Mouse (Mus musculus) embryonic facial prominence, embryonic 13.5 days (tissue): Measurements from ENCODE around the gene Slfn14. TPM values are rescaled to one million over a fixed set of nuclear protein-coding genes. Genes with fewer than 3 reads are reported as not detected.
"Not testable (repeated sequence)": the region's sequence is repeated elsewhere in the genome, so short reads cannot be mapped to it uniquely, and the experiment has no call there.

Experiments used
- ATAC-seq: fragments of 200-750 bp; cut with Nextera tagmentation; 2 replicates; pipeline ENCODE4 v1.8.0; 2017; ENCODE audit warnings: low read depth; ENCODE audit not compliant: insufficient number of reproducible peaks, insufficient read depth, low FRiP score, low TSS enrichment
- H3K27ac ChIP-seq: fragments of 300-500 bp; sonication (generic); 2 replicates; pipeline ENCODE4 v1.5.1; 2015; ENCODE audit warnings: moderate library complexity, mild to moderate bottlenecking, inconsistent platforms
- H3K27me3 ChIP-seq: fragments of 300-500 bp; sonication (generic); 2 replicates; pipeline ENCODE4 v1.6.1; 2015; ENCODE audit warnings: mild to moderate bottlenecking, inconsistent platforms
- H3K36me3 ChIP-seq: fragments of 300-500 bp; sonication (generic); 2 replicates; pipeline ENCODE4 v1.6.1; 2015; ENCODE audit warnings: mild to moderate bottlenecking, inconsistent platforms
- H3K4me1 ChIP-seq: fragments of 300-500 bp; sonication (generic); 2 replicates; pipeline ENCODE4 v1.6.1; 2015; ENCODE audit warnings: inconsistent platforms
- H3K4me2 ChIP-seq: fragments of 300-500 bp; sonication (generic); 2 replicates; pipeline ENCODE4 v1.6.1; 2015; ENCODE audit warnings: moderate library complexity, mild to moderate bottlenecking, inconsistent platforms
- H3K4me3 ChIP-seq: fragments of 300-500 bp; sonication (generic); 2 replicates; pipeline ENCODE4 v1.5.1; 2015; ENCODE audit warnings: mild to moderate bottlenecking, inconsistent platforms
- H3K9ac ChIP-seq: fragments of 300-500 bp; sonication (generic); 2 replicates; pipeline ENCODE4 v1.6.1; 2015; ENCODE audit warnings: mild to moderate bottlenecking, inconsistent platforms
- H3K9me3 ChIP-seq: fragments of 300-500 bp; sonication (generic); 2 replicates; pipeline ENCODE4 v1.6.1; 2016; ENCODE audit warnings: inconsistent platforms
- WGBS: fragments of 180-500 bp; shearing (Covaris S2); methylation state at CpG from one replicate; pipeline ENCODE4 v1.1.7; 2015; ENCODE audit warnings: mixed read lengths; 5-methylcytosine and 5-hydroxymethylcytosine counted together
- polyA plus RNA-seq: library from polyadenylated mRNA; unstranded; fragments of >200 nt; fragmentation: Nextera tagmentation; extraction: Ambion mirVana; gene quantifications from 2 replicates; pipeline ENCODE4 v1.2.1, GENCODE M21; 2015

Gene Slfn14
- polyA plus RNA-seq, 1 experiment from 2014 or later, result 0.21 TPM

DNA sequence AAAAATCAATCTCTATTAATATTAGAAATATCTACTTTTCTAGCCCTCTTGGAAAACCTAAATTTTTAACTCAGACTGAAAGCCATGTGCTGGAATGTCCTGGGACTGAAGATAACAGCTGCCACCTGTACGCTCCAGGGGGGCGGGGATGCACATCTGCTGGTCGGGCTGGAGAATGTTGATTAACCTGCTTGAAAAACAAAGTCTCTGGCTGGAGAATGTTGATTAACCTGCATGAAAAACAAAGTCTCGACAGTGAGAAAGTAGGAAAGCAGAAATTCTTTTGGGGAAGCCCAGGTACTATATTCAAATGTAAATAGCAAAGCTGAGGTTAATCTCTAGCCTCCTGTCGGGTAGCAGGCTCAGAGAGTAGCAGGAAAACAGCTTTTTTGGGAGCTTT is 52.9 kb downstream of the Slfn14 start:
- not testable (repeated sequence) for H3K36me3 ChIP-seq, H3K4me2 ChIP-seq, H3K27ac ChIP-seq, ATAC-seq, H3K9ac ChIP-seq, H3K4me3 ChIP-seq, H3K4me1 ChIP-seq, H3K9me3 ChIP-seq, H3K27me3 ChIP-seq
- 32% methylated on average over 5 of the region's 5 CpGs for WGBS

GRCm38 (mm10) chr11:83230966-83231365 is 55.6 kb downstream of the Slfn14 start:
- Histone ChIP-seq H3K36me3 (no peaks in the 10 kb centered on the region), H3K4me2 (no peak overlapping the region), H3K27ac (no peak overlapping the region), H3K9me3 (no peaks in the 10 kb centered on the region), H3K9ac (no peak overlapping the region), H3K4me3 (no peak overlapping the region), H3K4me1 (no peaks in the 10 kb centered on the region), H3K27me3 (0 out of 2 replicates have a peak, but pooled peaks cover 6% of the 10 kb centered on the region)
- no peak for ATAC-seq
- 66% methylated on average over 3 of the region's 3 CpGs for WGBS

DNA sequence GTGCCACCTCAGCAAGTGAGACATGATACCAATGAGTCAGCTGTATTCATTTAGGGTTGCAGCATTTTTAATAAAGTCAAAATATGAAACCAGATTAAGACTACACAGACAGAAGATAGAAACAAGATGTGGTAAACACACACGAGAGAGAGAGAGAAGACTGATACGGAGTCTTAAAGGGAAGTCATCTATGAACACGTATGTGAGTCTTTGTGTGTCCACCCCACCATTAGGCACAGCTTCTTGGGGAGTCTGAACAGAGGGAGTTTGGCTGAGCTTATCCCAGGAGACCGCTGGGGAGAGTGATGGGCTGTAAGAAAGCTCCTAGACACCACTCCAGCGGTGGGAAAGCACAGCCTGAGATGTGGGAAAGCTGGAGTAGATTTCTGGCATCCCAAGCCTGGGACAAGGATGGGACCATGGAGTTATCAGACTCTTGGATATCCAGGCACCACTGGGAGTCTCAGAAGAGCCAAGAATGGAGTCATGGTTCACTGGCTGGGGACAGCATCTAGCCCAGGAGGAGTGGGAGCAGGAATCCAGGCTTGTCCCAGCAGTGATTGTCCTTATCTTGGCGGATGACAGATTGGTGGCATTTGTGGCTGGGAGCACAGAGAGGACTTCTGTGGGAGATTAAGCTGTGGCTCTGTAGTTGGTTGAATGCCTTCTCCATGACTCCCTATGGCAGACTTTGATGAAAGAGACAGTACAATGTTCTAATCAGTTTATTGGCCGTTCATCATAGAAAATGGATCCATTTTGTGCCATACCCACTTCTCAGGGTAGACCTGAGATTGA is 58.4 kb downstream of the Slfn14 start:
- Histone ChIP-seq H3K4me1 (no peaks in the 10 kb centered on the region), H3K4me2 (no peak overlapping the region), H3K9ac (no peak overlapping the region), H3K36me3 (no peaks in the 10 kb centered on the region), H3K27ac (no peak overlapping the region), H3K27me3 (0 out of 2 replicates have a peak, but pooled peaks cover 6% of the 10 kb centered on the region), H3K9me3 (no peaks in the 10 kb centered on the region), H3K4me3 (no peak overlapping the region)
- WGBS, result 76% methylated on average over 7 of the region's 7 CpGs
- no peak for ATAC-seq

GRCm38 (mm10) chr11:83225371-83225960 is 61.1 kb downstream of the Slfn14 start:
- Histone ChIP-seq H3K27me3 (0 out of 2 replicates have a peak, but pooled peaks cover 6% of the 10 kb centered on the region), H3K27ac (no peak overlapping the region), H3K4me3 (no peak overlapping the region), H3K9me3 (no peaks in the 10 kb centered on the region), H3K4me1 (no peaks in the 10 kb centered on the region), H3K36me3 (no peaks in the 10 kb centered on the region), H3K4me2 (no peak overlapping the region), H3K9ac (no peak overlapping the region)
- no peak for ATAC-seq
- 84% methylated on average over 9 of the region's 9 CpGs for WGBS

Other genes with a start within 250 kb of the Slfn14 start
- gene Slfn2, start 221.6 kb downstream of the Slfn14 start, polyA plus RNA-seq, result 3.3 and 4.8 TPM in 2 replicates
- gene Slfn1, start 169.9 kb downstream of the Slfn14 start, polyA plus RNA-seq, result 0.14 TPM in 1 of 2 replicates, not detected in the other
- gene Slfn4, start 111.5 kb downstream of the Slfn14 start, polyA plus RNA-seq, result 0.15 and 0.22 TPM in 2 replicates
- gene Slfn3, start 95.4 kb downstream of the Slfn14 start, polyA plus RNA-seq, result 1.3 and 2.1 TPM in 2 replicates
- 56.8 and 57.6 TPM in 2 replicates for gene Ap2b1, start 12.3 kb upstream of the Slfn14 start, polyA plus RNA-seq
- gene Pex12, start 15.9 kb upstream of the Slfn14 start, polyA plus RNA-seq, result 14.9 and 15.4 TPM in 2 replicates
- 3.5 and 3.9 TPM in 2 replicates for gene Rasl10b, start 122.4 kb upstream of the Slfn14 start, polyA plus RNA-seq
- gene Gas2l2, start 142.7 kb upstream of the Slfn14 start, polyA plus RNA-seq, result 0.07 TPM in 1 of 2 replicates, not detected in the other
- 0.32 and 0.76 TPM in 2 replicates for gene 1700020L24Rik, start 151.0 kb upstream of the Slfn14 start, polyA plus RNA-seq
- 2.6 and 2.9 TPM in 2 replicates for gene Mmp28, start 176.3 kb upstream of the Slfn14 start, polyA plus RNA-seq
- 17.9 and 21.9 TPM in 2 replicates for gene Taf15, start 186.4 kb upstream of the Slfn14 start, polyA plus RNA-seq
- not detected in 2 replicates for gene Heatr9, start 235.4 kb upstream of the Slfn14 start, polyA plus RNA-seq
- gene Ccl5, start 243.8 kb upstream of the Slfn14 start, polyA plus RNA-seq, result 0.56 TPM in 1 of 2 replicates, not detected in the other